Mouse (Mus musculus): ENCODE results near the gene Rgsl1. TPM values are rescaled to one million over a fixed set of nuclear protein-coding genes. Genes with fewer than 3 reads are reported as not detected.
A peak's percentile ranks its signal among the peaks of the same experiment; 100 is the strongest.
"Not testable (repeated sequence)": the region's sequence is repeated elsewhere in the genome, so short reads cannot be mapped to it uniquely, and the experiment has no call there.

Gene Rgsl1
- total RNA-seq, 2 experiments from 2014 or later = not detected

GRCm38 (mm10) chr1:153783339-153783738, 60.6 kb downstream of the Rgsl1 start:
- ATAC-seq (replicated peaks; ENCODE audit: low FRiP score, poor library complexity, severe bottlenecking) = no peak

DNA sequence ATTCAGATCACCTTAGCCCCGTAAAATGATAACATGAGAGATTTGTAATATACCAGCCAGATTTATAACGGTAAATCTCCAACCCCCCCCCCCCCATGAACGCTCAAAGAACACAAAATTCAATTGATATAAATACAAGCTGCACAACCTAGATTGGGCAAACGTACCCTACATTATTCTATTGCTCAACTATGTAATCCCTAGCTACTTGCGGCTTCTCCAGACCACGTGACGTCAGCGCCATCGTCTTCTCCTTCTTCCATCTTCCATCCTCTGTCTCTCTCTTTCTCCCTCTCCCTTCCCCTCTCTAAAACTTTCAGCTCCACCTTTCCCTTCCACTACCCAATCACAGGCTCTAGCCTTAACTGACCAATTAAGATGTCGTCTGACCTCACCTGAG, 65.7 kb downstream of the Rgsl1 start:
- no peak for ATAC-seq (replicated peaks; ENCODE audit: low FRiP score, poor library complexity, severe bottlenecking)

DNA sequence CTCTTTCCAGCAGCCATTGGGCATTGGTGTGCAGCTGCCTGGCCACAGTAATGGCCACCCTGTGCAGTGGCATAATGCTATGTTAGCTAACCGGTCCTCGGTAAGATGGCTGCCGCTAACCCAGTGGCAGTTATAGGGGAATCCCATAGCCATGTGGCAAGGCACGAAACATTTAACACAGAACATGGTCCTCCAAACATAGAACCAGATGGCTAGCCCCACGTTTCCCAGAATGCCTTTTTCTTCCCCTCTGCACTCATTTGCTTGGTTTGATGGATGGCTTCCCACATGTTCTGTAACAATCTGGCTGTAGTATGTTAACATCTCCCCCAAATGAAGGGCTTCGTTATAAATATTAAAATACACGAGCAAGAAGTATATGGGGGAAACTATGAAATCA, 67.7 kb downstream of the Rgsl1 start:
- ATAC-seq (replicated peaks; ENCODE audit: low FRiP score, poor library complexity, severe bottlenecking) = no peak

- ATAC-seq (replicated peaks; ENCODE audit: low FRiP score, poor library complexity, severe bottlenecking) = no peak
Observed at GRCm38 (mm10) chr1:153775174-153775573, 68.8 kb downstream of the Rgsl1 start.

DNA sequence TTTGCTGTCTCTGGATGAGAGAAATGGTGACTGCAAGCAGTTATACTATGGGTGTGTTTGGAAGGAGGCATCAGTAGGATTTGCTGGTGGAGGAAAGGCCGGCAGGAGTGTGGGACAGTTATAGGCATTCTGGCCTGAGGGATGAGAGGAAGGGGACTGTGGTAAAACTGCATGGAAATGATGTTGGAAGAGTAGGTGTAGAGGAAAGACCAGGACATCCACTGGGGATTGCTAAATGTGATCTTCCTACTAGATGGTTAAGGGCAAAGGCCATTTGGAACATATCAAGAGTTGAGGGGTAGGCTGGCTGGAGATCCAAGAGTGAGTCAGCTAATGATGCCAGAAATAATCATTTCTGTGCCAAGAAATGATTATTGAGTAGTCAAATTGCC, 73.2 kb downstream of the Rgsl1 start:
- no peak for ATAC-seq (replicated peaks; ENCODE audit: low FRiP score, poor library complexity, severe bottlenecking)

GRCm38 (mm10) chr1:153769998-153770775, 73.8 kb downstream of the Rgsl1 start:
- no peak for ATAC-seq (replicated peaks; ENCODE audit: low FRiP score, poor library complexity, severe bottlenecking)

- not testable (repeated sequence) for ATAC-seq (replicated peaks; ENCODE audit: low FRiP score, poor library complexity, severe bottlenecking)
Observed at GRCm38 (mm10) chr1:153769571-153769970, 74.4 kb downstream of the Rgsl1 start.

DNA sequence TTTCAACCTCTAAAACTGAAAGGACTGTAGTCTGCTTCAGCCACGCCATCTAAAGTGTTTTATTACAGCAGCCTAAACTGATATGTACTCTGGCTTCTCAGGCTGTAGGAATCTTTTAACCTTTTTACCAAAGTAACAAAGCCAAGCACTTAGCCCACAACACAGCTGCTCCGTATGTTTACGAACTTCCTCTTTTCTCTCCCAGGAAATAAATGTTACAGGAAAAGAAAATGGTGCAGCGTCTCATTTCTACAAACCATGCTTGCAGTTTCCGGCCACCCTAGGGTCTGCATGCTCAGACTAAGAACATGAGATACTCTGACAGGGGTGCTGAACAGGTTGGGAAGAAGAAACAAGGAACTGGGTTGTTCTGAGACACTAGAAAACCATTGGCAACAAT, 75.5 kb downstream of the Rgsl1 start:
- no peak for ATAC-seq (replicated peaks; ENCODE audit: low FRiP score, poor library complexity, severe bottlenecking)

- no peak for ATAC-seq (replicated peaks; ENCODE audit: low FRiP score, poor library complexity, severe bottlenecking)
Observed at GRCm38 (mm10) chr1:153767281-153767680, 76.7 kb downstream of the Rgsl1 start.

GRCm38 (mm10) chr1:153766298-153766697, 77.6 kb downstream of the Rgsl1 start:
- no peak for ATAC-seq (replicated peaks; ENCODE audit: low FRiP score, poor library complexity, severe bottlenecking)

DNA sequence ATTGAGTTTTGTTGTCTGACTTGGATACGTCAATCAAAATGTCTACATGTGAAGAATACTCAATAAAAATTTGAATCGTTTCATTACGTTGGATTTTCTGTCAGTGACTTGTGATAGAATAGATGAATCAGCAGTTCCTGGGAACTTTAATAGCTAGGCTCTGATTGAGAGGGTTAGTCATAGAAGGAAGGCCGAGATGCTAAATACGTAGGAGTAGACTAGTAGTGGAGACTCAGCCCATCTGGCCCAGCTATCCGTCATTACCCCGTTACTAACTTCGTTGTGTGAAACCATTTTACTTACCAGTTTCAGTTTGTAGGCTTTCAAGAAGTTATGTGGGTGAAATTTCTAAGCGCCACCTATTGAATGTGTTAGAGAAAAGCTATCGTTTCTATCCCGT, 79.8 kb downstream of the Rgsl1 start:
- no peak for ATAC-seq (replicated peaks; ENCODE audit: low FRiP score, poor library complexity, severe bottlenecking)

DNA sequence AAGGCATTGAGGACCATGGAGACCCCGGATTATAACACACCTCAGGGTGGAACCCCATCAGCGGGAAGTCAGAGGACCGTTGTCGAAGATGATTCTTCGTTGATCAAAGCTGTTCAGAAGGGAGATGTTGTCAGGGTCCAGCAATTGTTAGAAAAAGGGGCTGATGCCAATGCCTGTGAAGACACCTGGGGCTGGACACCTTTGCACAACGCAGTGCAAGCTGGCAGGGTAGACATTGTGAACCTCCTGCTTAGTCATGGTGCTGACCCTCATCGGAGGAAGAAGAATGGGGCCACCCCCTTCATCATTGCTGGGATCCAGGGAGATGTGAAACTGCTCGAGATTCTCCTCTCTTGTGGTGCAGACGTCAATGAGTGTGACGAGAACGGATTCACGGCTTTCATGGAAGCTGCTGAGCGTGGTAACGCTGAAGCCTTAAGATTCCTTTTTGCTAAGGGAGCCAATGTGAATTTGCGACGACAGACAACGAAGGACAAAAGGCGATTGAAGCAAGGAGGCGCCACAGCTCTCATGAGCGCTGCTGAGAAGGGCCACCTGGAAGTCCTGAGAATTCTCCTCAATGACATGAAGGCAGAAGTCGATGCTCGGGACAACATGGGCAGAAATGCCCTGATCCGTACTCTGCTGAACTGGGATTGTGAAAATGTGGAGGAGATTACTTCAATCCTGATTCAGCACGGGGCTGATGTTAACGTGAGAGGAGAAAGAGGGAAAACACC, 90.0 kb downstream of the Rgsl1 start:
- no peak for ATAC-seq (replicated peaks; ENCODE audit: low FRiP score, poor library complexity, severe bottlenecking)

DNA sequence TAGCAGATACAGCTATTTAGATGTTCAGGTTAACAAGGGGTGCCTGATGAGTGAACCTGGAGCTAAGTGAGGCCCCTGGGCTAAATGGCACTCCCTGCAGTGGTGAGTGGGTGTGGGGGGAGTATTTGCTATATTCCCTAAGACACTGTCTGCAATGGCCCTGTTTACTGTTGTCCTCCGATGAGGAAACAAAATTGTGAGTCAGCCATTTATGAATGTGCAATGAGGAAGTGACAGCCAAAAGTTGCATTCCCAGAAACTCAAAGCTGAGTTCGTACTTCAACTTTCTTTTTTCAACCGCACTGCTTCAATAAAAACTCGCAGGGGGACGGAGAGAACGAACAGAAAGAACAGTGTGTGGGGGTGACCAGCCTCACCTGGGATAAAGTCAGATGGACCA, 91.4 kb downstream of the Rgsl1 start:
- ATAC-seq (replicated peaks; ENCODE audit: low FRiP score, poor library complexity, severe bottlenecking) = no peak

DNA sequence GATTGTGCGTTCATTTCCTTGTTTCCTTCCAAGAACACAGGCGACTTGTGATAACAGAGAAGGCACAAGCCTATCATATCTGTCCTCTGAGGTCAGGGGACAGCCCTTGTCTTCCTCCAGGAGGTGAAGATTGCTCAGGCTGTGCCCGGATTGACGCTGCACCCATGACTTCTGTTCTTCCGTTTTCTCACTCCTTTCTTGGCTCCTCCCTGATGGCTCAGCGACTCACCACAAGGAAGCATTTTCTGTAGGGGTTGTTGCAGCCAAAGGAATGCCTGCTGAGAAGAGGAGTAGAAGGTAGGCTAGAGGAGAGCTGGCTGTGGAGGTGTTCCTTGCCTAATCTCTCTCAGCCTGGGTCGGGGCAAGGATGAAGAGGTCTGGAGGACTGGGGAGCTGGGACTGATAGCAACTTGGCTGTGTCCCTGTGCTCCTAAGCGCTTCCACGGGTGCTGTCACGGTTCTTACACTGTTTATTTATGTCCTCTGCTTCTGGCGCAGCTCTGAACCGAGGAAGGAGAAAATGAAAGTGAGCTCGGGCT, 92.1 kb downstream of the Rgsl1 start:
- peak; percentile 42 for ATAC-seq (replicated peaks; ENCODE audit: low FRiP score, poor library complexity, severe bottlenecking)

DNA sequence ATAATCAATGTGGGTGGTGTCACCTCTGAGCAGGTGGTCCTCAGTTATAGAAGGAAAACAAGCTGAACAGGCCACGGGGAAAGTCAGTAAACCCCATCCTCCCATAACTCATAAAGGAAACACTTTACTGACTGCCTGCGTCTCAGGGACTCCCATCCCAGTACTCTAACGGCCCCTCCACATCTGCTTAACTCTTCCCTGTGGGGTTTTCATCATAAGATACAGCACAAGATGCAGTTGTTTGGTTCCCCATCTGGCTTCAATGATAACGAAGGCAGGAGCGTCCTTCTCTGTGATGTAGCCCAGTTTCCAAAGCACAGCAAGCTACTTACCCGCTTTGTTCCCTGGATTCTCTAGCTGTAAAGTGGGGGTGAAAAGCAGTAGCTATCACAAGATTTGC, 93.9 kb downstream of the Rgsl1 start:
- ATAC-seq (replicated peaks; ENCODE audit: low FRiP score, poor library complexity, severe bottlenecking) = peak; percentile 44

DNA sequence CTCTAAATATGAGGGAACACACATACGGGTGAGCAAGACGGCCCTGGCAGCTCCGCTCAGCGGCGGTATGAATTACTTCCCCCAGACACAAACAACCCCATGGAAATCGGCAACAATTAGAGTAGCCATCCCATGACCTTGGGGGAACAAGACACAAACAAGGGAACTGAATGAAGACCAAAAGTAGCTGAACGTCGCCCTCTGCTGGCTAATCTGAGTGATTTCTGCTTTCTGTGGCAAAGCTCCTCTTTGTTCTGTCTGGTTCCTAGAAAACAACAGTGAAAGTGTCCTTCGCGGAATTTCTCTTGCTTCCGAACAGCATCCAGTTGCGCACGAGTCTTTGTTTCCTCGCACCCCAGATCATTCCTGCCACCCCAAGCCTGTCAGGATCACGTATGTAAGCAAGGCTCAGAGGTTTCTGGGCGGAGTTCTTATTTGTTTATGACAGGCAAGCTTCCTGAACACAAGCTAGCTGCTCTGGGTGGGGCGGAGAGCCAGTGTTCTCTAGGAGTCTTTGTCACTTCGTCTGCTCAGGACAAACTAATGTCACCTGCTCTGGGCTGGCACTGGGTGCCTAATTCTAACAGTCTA, 94.6 kb downstream of the Rgsl1 start, which contains the start of gene Rnasel:
Rnasel (plus strand) TSS at position 216 of the 591 bp plus-strand sequence.
- ATAC-seq (replicated peaks; ENCODE audit: low FRiP score, poor library complexity, severe bottlenecking) = peak; percentile 65

DNA sequence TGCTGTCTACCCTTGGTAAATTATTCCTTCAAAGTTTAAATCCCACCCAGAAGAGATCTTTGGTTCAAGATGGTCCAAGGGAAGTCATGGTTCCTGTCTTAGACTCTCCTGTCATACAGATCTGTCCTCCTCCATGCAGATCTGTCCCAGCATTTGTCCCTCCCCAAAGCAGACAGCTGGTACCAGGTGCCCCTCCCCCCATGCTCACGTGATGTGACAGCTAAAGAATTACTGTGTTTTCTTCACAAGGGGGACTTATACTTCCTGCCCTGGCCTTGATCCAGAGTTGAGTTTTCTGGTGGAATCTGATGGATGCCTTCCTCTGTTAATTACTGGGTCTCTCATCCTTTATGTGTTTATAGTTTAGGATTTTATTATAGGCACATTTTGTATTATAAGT, 95.4 kb downstream of the Rgsl1 start:
- ATAC-seq (replicated peaks; ENCODE audit: low FRiP score, poor library complexity, severe bottlenecking) = peak; percentile 63

- ATAC-seq (replicated peaks; ENCODE audit: low FRiP score, poor library complexity, severe bottlenecking) = no peak
Observed at GRCm38 (mm10) chr1:153747861-153748530, 95.9 kb downstream of the Rgsl1 start.

GRCm38 (mm10) chr1:153746728-153747127, 97.2 kb downstream of the Rgsl1 start:
- ATAC-seq (replicated peaks; ENCODE audit: low FRiP score, poor library complexity, severe bottlenecking) = peak; percentile 37

GRCm38 (mm10) chr1:153746119-153746670, 97.7 kb downstream of the Rgsl1 start:
- ATAC-seq (replicated peaks; ENCODE audit: low FRiP score, poor library complexity, severe bottlenecking) = no peak
